Mouse (Mus musculus): ENCODE results near the gene Ly6c1. TPM values are rescaled to one million over a fixed set of nuclear protein-coding genes. Genes with fewer than 3 reads are reported as not detected.
A peak's percentile ranks its signal among the peaks of the same experiment; 100 is the strongest.
"Not testable (repeated sequence)": the region's sequence is repeated elsewhere in the genome, so short reads cannot be mapped to it uniquely, and the experiment has no call there.

The Ly6c1 gene
- polyA plus RNA-seq, 1 experiment from 2014 or later, result 1.3 TPM

DNA sequence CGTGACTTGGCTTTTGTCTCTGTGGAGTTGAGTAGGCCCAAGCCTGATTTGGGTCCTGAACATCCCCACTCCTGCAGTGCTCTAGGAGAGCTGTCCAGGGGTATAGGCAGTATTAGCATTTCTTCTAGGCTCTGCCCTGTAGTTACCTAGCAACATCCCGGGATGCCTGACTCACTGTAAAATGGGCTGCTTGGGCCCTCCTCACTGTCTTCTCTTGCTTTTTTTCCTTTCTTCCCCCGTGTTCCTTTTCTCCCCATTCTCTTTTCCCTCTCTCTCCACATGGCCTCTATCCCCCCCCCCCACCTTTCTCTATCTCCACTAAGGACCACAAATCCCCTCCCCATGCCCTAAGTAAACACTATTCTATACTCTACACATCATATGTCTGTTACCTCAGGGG, 2.5 kb upstream of the Ly6c1 start:
- H3K36me3 ChIP-seq (replicated peaks; ENCODE audit: control insufficient read depth, insufficient read depth, low read depth, low read length); H3K27ac ChIP-seq (replicated peaks; ENCODE audit: low read depth, low read length); H3K9ac ChIP-seq (replicated peaks; ENCODE audit: low read length); H3K9me3 ChIP-seq (replicated peaks; ENCODE audit: control insufficient read depth, low read length); H3K4me1 ChIP-seq (ENCODE audit: control insufficient read depth, insufficient read depth, low read length); H3K4me3 ChIP-seq (ENCODE audit: low read depth, low read length); H3K4me2 ChIP-seq (ENCODE audit: low read depth, low read length); H3K27me3 ChIP-seq (ENCODE audit: control insufficient read depth, insufficient read depth, low read length); DNase-seq (ENCODE audit: low spot score); ATAC-seq (replicated peaks; ENCODE audit: insufficient number of reproducible peaks, low FRiP score, low TSS enrichment, low read depth): not testable (repeated sequence)
- WGBS, result 65% methylated on average over 2 of the region's 3 CpGs

DNA sequence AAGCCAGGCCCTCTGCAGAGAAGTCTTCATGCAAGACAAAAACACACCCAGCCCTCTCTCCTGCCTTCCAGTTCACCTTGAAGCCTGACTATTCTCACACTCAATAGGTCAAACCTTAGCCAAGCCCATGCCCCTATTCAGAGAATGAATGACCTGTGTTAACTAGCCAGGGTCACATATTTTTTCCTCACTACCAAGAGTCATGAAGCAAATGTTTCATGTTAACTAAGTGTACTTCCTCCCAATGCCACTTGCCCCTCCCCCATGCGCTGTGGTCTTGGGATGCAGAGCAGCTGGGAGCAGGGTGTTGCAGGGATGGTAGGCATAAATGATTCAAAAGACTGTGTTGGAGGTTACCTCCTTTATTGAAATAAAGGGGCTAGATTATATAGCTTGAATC, 2.0 kb upstream of the Ly6c1 start:
- not testable (repeated sequence) for H3K4me2 ChIP-seq (ENCODE audit: low read depth, low read length); H3K9ac ChIP-seq (replicated peaks; ENCODE audit: low read length); H3K4me3 ChIP-seq (ENCODE audit: low read depth, low read length); H3K4me1 ChIP-seq (ENCODE audit: control insufficient read depth, insufficient read depth, low read length); DNase-seq (ENCODE audit: low spot score); H3K27me3 ChIP-seq (ENCODE audit: control insufficient read depth, insufficient read depth, low read length); H3K27ac ChIP-seq (replicated peaks; ENCODE audit: low read depth, low read length); ATAC-seq (replicated peaks; ENCODE audit: insufficient number of reproducible peaks, low FRiP score, low TSS enrichment, low read depth); H3K36me3 ChIP-seq (replicated peaks; ENCODE audit: control insufficient read depth, insufficient read depth, low read depth, low read length); H3K9me3 ChIP-seq (replicated peaks; ENCODE audit: control insufficient read depth, low read length)
- WGBS, result 88% methylated on average over 1 of the region's 1 CpGs

DNA sequence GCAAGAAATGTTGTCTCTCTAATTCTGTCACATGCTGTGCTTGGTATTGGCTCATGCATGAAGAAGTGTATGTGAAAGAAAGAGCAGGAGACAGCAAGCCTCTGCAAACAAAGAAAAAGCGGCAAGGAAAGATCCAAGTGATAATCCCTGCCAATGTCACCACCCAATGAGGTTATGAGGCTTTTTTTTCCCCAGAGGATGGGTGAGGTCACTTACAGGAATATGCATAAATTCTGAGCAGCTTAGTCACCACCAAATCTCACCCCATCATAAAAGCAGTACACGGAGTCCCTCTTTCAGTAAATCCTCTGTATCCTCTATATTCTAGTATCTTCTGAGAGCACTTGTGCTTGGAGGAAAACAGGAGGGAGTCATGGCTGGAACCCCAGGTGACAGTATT, 1.2 kb upstream of the Ly6c1 start:
- H3K9me3 ChIP-seq (replicated peaks; ENCODE audit: control insufficient read depth, low read length); H3K9ac ChIP-seq (replicated peaks; ENCODE audit: low read length); H3K4me2 ChIP-seq (ENCODE audit: low read depth, low read length); H3K4me3 ChIP-seq (ENCODE audit: low read depth, low read length); H3K27ac ChIP-seq (replicated peaks; ENCODE audit: low read depth, low read length); H3K27me3 ChIP-seq (ENCODE audit: control insufficient read depth, insufficient read depth, low read length); ATAC-seq (replicated peaks; ENCODE audit: insufficient number of reproducible peaks, low FRiP score, low TSS enrichment, low read depth); DNase-seq (ENCODE audit: low spot score); H3K4me1 ChIP-seq (ENCODE audit: control insufficient read depth, insufficient read depth, low read length); H3K36me3 ChIP-seq (replicated peaks; ENCODE audit: control insufficient read depth, insufficient read depth, low read depth, low read length): not testable (repeated sequence)
- WGBS, result 80% methylated on average over 2 of the region's 2 CpGs

DNA sequence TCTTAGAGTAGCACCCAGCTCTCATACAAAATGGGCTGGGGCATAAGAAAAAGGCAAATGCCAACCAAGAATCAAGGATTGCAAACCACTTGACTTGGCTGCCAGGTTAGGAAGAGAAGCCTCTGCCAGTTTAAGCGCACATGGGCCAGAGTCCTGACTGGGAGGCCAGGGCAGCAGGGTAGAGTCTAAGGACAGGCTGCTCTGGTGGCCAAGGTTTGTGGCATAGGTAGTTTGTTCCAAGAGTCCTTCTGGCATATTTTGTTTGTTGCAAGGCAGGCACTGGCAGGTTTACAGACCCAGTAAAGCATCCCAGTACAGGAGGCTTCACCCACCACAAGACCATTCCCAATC, 685 bp downstream of the Ly6c1 start:
- ATAC-seq (replicated peaks; ENCODE audit: insufficient number of reproducible peaks, low FRiP score, low TSS enrichment, low read depth), result not testable (repeated sequence)

DNA sequence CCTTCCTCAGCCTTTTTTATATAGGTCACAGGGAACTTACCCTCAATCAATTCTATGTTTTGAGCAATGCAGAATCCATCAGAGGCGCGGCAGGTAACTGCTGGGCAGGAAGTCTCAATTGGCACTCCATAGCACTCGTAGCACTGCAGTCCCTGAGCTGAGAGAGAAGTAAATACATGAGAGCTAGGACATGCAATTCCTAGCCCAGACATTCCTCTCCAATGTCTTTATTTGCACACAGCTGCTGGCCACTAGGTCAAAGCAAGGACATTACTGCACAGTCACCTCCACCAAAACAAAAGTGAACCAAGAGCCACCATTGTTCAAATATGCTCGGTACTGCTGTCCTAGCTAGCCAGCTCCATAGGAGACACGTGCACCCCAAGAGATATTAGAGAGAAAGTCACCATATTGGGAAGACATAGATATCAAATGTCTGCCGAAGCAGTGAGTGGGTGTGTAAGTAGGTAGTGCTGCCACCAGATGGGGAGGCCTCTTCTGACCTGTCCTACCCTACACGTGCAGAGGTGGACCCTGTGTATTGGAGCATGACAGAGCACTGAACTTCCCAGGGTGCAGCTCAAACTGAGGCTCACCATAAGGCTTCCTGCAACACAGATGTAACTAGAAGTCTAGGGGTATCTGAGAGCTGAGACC, 1.2 kb downstream of the Ly6c1 start:
- ATAC-seq (replicated peaks; ENCODE audit: insufficient number of reproducible peaks, low FRiP score, low TSS enrichment, low read depth); H3K9me3 ChIP-seq (replicated peaks; ENCODE audit: control insufficient read depth, low read length); H3K27me3 ChIP-seq (ENCODE audit: control insufficient read depth, insufficient read depth, low read length); H3K9ac ChIP-seq (replicated peaks; ENCODE audit: low read length); H3K4me3 ChIP-seq (ENCODE audit: low read depth, low read length); H3K36me3 ChIP-seq (replicated peaks; ENCODE audit: control insufficient read depth, insufficient read depth, low read depth, low read length); DNase-seq (ENCODE audit: low spot score); H3K27ac ChIP-seq (replicated peaks; ENCODE audit: low read depth, low read length); H3K4me2 ChIP-seq (ENCODE audit: low read depth, low read length); H3K4me1 ChIP-seq (ENCODE audit: control insufficient read depth, insufficient read depth, low read length): not testable (repeated sequence)
- WGBS, result 82% methylated on average over 5 of the region's 7 CpGs

More for the DNA sequence above, 685 bp downstream of the Ly6c1 start:
- H3K4me3 ChIP-seq (ENCODE audit: low read depth, low read length); DNase-seq (ENCODE audit: low spot score); H3K9me3 ChIP-seq (replicated peaks; ENCODE audit: control insufficient read depth, low read length); H3K27me3 ChIP-seq (ENCODE audit: control insufficient read depth, insufficient read depth, low read length); H3K27ac ChIP-seq (replicated peaks; ENCODE audit: low read depth, low read length); H3K9ac ChIP-seq (replicated peaks; ENCODE audit: low read length); H3K4me2 ChIP-seq (ENCODE audit: low read depth, low read length); H3K4me1 ChIP-seq (ENCODE audit: control insufficient read depth, insufficient read depth, low read length); H3K36me3 ChIP-seq (replicated peaks; ENCODE audit: control insufficient read depth, insufficient read depth, low read depth, low read length): not testable (repeated sequence)
- 100% methylated on average over 1 of the region's 1 CpGs for WGBS

DNA sequence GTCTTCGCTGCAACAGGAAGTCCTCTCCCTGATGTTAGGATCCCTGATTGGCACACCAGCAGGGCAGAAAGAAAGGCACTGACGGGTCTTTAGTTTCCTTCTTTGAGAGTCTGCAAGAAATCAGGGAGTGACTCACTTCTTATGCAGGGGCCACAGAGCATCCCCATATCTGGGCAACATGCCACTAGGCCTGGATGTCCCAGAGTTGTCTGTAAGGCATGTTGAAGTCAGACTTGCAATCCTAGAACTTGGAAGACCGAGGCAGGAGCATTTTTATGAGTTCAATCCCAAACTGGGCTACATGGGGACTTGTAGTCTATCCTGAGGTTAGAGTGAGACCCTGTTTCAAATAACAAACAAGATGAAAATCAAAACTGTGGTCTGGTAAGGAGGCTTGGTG, 3.1 kb downstream of the Ly6c1 start:
- not testable (repeated sequence) for DNase-seq (ENCODE audit: low spot score); H3K4me3 ChIP-seq (ENCODE audit: low read depth, low read length); ATAC-seq (replicated peaks; ENCODE audit: insufficient number of reproducible peaks, low FRiP score, low TSS enrichment, low read depth); H3K27ac ChIP-seq (replicated peaks; ENCODE audit: low read depth, low read length); H3K27me3 ChIP-seq (ENCODE audit: control insufficient read depth, insufficient read depth, low read length); H3K4me1 ChIP-seq (ENCODE audit: control insufficient read depth, insufficient read depth, low read length); H3K9ac ChIP-seq (replicated peaks; ENCODE audit: low read length); H3K9me3 ChIP-seq (replicated peaks; ENCODE audit: control insufficient read depth, low read length); H3K4me2 ChIP-seq (ENCODE audit: low read depth, low read length); H3K36me3 ChIP-seq (replicated peaks; ENCODE audit: control insufficient read depth, insufficient read depth, low read depth, low read length)
- WGBS, result 92% methylated on average over 2 of the region's 3 CpGs

DNA sequence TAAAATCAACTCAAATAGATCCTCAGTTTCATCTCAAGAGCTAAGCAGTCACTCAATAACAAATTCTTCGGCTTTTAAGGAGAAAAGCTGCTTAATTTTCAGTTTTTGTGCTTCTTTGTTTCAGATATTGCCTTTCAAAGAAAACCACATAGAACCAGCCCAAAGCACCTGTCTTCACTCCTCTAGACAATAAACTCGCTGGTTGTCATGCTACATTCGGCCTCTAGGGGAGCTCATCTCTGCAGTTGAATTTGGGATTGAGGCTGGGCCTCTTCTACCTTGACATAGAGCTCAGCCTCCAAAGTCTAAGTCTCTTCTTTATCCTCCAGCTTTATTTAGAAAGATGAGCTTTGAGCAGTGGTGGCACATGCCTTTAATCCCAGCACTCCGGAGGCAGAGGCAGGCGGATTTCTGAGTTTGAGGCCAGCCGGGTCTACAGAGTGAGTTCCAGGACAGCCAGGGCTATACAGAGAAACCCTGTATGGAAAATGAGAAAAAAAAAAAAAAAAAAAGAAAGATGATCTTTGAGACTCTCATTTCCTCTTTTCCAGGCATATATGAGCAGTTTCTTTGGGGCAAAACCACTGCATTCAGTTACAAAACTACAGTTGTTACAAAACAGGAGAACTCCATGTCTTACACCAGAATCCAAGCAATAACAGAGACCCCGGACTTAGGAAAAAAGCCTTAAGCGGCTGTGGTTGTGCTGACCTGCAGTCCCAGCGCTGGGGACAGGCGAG, 27.4 kb downstream of the Ly6c1 start:
- H3K36me3 ChIP-seq (replicated peaks; ENCODE audit: control insufficient read depth, insufficient read depth, low read depth, low read length); H3K4me2 ChIP-seq (ENCODE audit: low read depth, low read length); H3K27ac ChIP-seq (replicated peaks; ENCODE audit: low read depth, low read length); H3K4me1 ChIP-seq (ENCODE audit: control insufficient read depth, insufficient read depth, low read length); ATAC-seq (replicated peaks; ENCODE audit: insufficient number of reproducible peaks, low FRiP score, low TSS enrichment, low read depth); H3K9me3 ChIP-seq (replicated peaks; ENCODE audit: control insufficient read depth, low read length); H3K27me3 ChIP-seq (ENCODE audit: control insufficient read depth, insufficient read depth, low read length); DNase-seq (ENCODE audit: low spot score); H3K9ac ChIP-seq (replicated peaks; ENCODE audit: low read length); H3K4me3 ChIP-seq (ENCODE audit: low read depth, low read length): not testable (repeated sequence)
- WGBS, result 66% methylated on average over 6 of the region's 10 CpGs

DNA sequence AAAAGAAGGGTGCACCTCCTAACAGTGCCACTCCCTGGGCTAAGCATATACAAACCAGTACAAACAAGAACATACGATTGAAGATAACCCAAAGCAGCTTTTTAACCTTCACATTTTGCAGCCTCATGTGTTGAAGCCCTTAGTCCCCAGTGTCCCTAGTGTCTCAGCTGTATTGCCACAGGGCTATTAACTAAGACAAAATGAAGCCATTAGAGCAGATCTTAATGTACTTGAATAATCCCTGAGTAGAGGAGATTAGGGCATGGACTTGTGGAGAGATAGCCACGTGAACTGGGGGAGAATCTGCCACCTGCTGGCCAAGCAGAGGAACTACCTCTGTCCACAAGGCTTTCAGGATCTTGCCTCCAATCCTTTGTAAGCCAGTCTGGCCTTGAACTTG, 29.2 kb downstream of the Ly6c1 start:
- not testable (repeated sequence) for H3K27ac ChIP-seq (replicated peaks; ENCODE audit: low read depth, low read length); H3K9me3 ChIP-seq (replicated peaks; ENCODE audit: control insufficient read depth, low read length); ATAC-seq (replicated peaks; ENCODE audit: insufficient number of reproducible peaks, low FRiP score, low TSS enrichment, low read depth); H3K36me3 ChIP-seq (replicated peaks; ENCODE audit: control insufficient read depth, insufficient read depth, low read depth, low read length); H3K27me3 ChIP-seq (ENCODE audit: control insufficient read depth, insufficient read depth, low read length); H3K4me3 ChIP-seq (ENCODE audit: low read depth, low read length); H3K4me2 ChIP-seq (ENCODE audit: low read depth, low read length); H3K9ac ChIP-seq (replicated peaks; ENCODE audit: low read length); H3K4me1 ChIP-seq (ENCODE audit: control insufficient read depth, insufficient read depth, low read length)
- DNase-seq (ENCODE audit: low spot score), result peak; percentile 32
- WGBS, result 43% methylated on average over 2 of the region's 2 CpGs

Data from embryonic facial prominence, embryonic 11.5 days (tissue).